Mouse (Mus musculus) cerebellum, adult 8-10 months (tissue): ENCODE measurements around the gene Bloc1s3.

Experiments
- DNase-seq: peaks from one replicate; pipeline ENCODE4 v3.0.0; 2022

The Bloc1s3 gene

GRCm38 (mm10) chr7:19473875-19474443, 34.2 kb downstream of the Bloc1s3 start:
- DNase-seq: peak; percentile 59

- DNase-seq: no peak
Measured at GRCm38 (mm10) chr7:19472403-19472802, 35.8 kb downstream of the Bloc1s3 start.

- DNase-seq: no peak
Measured at GRCm38 (mm10) chr7:19470308-19470707, 37.9 kb downstream of the Bloc1s3 start.

GRCm38 (mm10) chr7:19469404-19469803, 38.8 kb downstream of the Bloc1s3 start:
- DNase-seq: no peak

- DNase-seq: no peak
Measured at GRCm38 (mm10) chr7:19468279-19468678, 39.9 kb downstream of the Bloc1s3 start.

- DNase-seq: no peak
Measured at GRCm38 (mm10) chr7:19467638-19468037, 40.5 kb downstream of the Bloc1s3 start.

GRCm38 (mm10) chr7:19466602-19467145, 41.5 kb downstream of the Bloc1s3 start:
- no peak for DNase-seq

- DNase-seq: no peak
Measured at GRCm38 (mm10) chr7:19464367-19465307, 43.5 kb downstream of the Bloc1s3 start.

- DNase-seq: no peak
Measured at GRCm38 (mm10) chr7:19462884-19463381, 45.2 kb downstream of the Bloc1s3 start, which contains the start of gene Exoc3l2. Gene Exoc3l2 (plus strand): TSS chr7:19463331.

- DNase-seq: no peak
Measured at GRCm38 (mm10) chr7:19462443-19462842, 45.7 kb downstream of the Bloc1s3 start.

- DNase-seq: peak; percentile 69
Measured at GRCm38 (mm10) chr7:19461488-19461887, 46.7 kb downstream of the Bloc1s3 start.

- DNase-seq: no peak
Measured at GRCm38 (mm10) chr7:19460500-19460899, 47.7 kb downstream of the Bloc1s3 start.

- no peak for DNase-seq
Measured at GRCm38 (mm10) chr7:19459144-19459870, 48.9 kb downstream of the Bloc1s3 start.

- DNase-seq: peak; percentile 73
Measured at GRCm38 (mm10) chr7:19458591-19459111, 49.5 kb downstream of the Bloc1s3 start, which contains the start of gene Mark4. Gene Mark4 (minus strand): TSS chr7:19458821.

- peak; percentile 42 for DNase-seq
Measured at GRCm38 (mm10) chr7:19458072-19458486, 50.1 kb downstream of the Bloc1s3 start.

GRCm38 (mm10) chr7:19457414-19458071, 50.6 kb downstream of the Bloc1s3 start:
- DNase-seq: peak; percentile 39

GRCm38 (mm10) chr7:19456628-19457027, 51.5 kb downstream of the Bloc1s3 start:
- DNase-seq: no peak

- DNase-seq: no peak
Measured at GRCm38 (mm10) chr7:19455819-19456495, 52.2 kb downstream of the Bloc1s3 start.

GRCm38 (mm10) chr7:19455186-19455585, 53.0 kb downstream of the Bloc1s3 start:
- no peak for DNase-seq
